Comparison of ENCODE assay signal across 24 mouse cellular contexts in genomic region chr6:54772078-54772477, GRCm38 (mm10).
"Had no signal": no experiment of that assay in that cellular context is flagged by ENCODE, and none has a peak within 500 bp of the region (broad histone marks: within the 10 kb centered on the region; RNA-seq: fewer than 3 reads in every experiment).

No protein-coding gene starts in this region.

- H3K27me3 ChIP-seq: heart, embryonic 12.5 days; hindbrain, embryonic 12.5 days; intestine, embryonic 15.5 days; kidney, embryonic 15.5 days; limb, embryonic 12.5 days had no signal

- ATAC-seq: hindbrain, embryonic 16.5 days; inflammation-experienced regulatory T-cells, adult 6 months; intestine, embryonic 15.5 days; intestine, postnatal 0 days had no signal

- H3K36me3 ChIP-seq: heart, embryonic 12.5 days; hindbrain, embryonic 10.5 days; hindbrain, embryonic 12.5 days; intestine, embryonic 15.5 days; kidney, embryonic 15.5 days; limb, embryonic 10.5 days; limb, embryonic 12.5 days had no signal

- H3K9me3 ChIP-seq: heart, embryonic 12.5 days; hindbrain, embryonic 10.5 days; intestine, embryonic 15.5 days; kidney, embryonic 15.5 days; limb, embryonic 10.5 days; limb, embryonic 12.5 days had no signal

- DNase-seq: gastrocnemius, postnatal 14 days; gastrocnemius, postnatal 36 days; heart, adult 18-20 months; heart, postnatal 10 days; heart, postnatal 4 days; kidney, adult 18-20 months; kidney, adult 8-10 months; kidney, postnatal 14 days; kidney, postnatal 36 days; layer of hippocampus, adult 9-11 months; liver had no signal

- H3K4me1 ChIP-seq: intestine, embryonic 15.5 days; limb, embryonic 10.5 days; limb, embryonic 12.5 days had no signal

- H3K27ac ChIP-seq: hindbrain, embryonic 10.5 days; hindbrain, embryonic 12.5 days; hindbrain, embryonic 14.5 days; intestine, embryonic 15.5 days; kidney, embryonic 15.5 days; kidney, postnatal 0 days; left cerebral cortex, adult 2 months; limb, embryonic 10.5 days; limb, embryonic 12.5 days had no signal

- H3K4me3 ChIP-seq: heart, embryonic 12.5 days; hindbrain, embryonic 10.5 days; hindbrain, embryonic 12.5 days; intestine, embryonic 15.5 days; kidney, embryonic 15.5 days; left cerebral cortex, adult 2 months; limb, embryonic 10.5 days; limb, embryonic 12.5 days had no signal
